Mouse (Mus musculus): Measurements from ENCODE around the gene Ipmk. TPM values are rescaled to one million over a fixed set of nuclear protein-coding genes. Genes with fewer than 3 reads are reported as not detected.

The Ipmk gene
- polyA plus RNA-seq, 1 experiment from 2014 or later: 8.4 TPM

Other genes starting within 250 kb of the Ipmk start
- 42.5 and 43.2 TPM in 2 replicates for gene Bicc1, start 188.1 kb upstream of the Ipmk start, polyA plus RNA-seq (2015; fragmentation: Nextera tagmentation; extraction: Ambion mirVana)
- gene Tfam, start 109.5 kb upstream of the Ipmk start, polyA plus RNA-seq (2015; fragmentation: Nextera tagmentation; extraction: Ambion mirVana): 59.4 and 59.8 TPM in 2 replicates
- gene Ube2d1, start 62.5 kb upstream of the Ipmk start, polyA plus RNA-seq (2015; fragmentation: Nextera tagmentation; extraction: Ambion mirVana): 52.2 and 58.6 TPM in 2 replicates
- gene Cisd1, start 2.8 kb upstream of the Ipmk start, polyA plus RNA-seq (2015; fragmentation: Nextera tagmentation; extraction: Ambion mirVana): 71.0 and 73.0 TPM in 2 replicates

Measured in limb, embryonic 15.5 days (tissue).